Mouse (Mus musculus): ENCODE measurements around the gene Grin1.
A peak's percentile ranks its signal among the peaks of the same experiment; 100 is the strongest.

The Grin1 gene

DNA sequence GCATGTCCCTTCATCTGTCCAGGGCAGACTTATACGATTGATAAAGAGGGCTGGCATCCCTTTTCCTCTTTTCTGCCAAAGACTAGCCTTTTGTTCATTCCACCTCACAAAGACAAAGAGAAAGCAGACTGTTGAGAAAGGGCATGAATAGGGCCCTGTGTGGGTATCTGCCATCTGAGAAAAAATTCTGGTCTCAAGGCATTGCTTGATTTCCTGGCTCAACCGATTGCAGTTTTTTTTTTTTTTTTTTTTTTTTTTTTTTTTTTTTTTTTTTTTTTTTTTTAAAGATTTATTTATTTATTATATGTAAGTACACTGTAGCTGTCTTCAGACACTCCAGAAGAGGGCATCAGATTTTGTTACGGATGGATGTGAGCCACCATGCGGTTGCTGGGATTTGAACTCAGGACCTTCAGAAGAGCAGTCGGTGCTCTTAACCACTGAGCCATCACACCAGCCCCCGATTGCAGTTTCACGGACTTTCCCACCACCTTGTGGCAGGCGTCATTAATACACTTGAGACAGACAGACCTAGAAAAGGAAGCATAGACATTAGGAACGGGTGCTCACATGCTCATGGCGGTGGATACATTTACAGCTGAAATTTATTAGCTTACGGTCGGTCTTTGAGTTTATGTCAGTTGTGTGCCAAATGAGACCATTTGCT, 62.4 kb downstream of the Grin1 start:
- DNase-seq (ENCODE audit: low spot score in 2 of 2) = peak; percentile 68 to 81

DNA sequence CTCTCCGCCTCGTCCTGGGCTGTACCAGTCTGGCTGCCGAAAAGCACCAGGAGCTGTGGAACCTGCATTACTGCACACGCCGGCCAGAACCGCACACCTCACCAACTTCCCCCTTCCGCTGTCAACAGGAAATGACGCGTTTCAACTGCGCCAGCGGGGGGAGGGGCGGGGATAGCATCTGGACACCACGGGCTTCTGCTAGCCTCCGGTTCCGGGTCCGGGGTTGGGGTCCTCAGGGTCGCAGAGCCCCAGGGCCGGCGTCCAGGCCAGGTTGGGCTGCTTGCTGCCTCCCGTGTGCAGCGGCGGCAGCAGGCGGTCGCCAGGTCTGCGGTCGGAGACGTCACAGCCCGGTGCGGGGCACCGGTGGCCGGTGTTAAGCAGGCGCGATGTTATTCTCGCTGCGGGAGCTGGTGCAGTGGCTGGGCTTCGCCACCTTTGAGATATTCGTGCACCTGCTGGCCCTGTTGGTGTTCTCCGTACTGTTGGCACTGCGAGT, 63.7 kb downstream of the Grin1 start, which contains the start of gene Tmem203:
Gene Tmem203 (plus strand): TSS at position 156 of the 496 bp plus-strand sequence.
- DNase-seq (ENCODE audit: low spot score in 2 of 2) = peak; percentile 83 to 92

DNA sequence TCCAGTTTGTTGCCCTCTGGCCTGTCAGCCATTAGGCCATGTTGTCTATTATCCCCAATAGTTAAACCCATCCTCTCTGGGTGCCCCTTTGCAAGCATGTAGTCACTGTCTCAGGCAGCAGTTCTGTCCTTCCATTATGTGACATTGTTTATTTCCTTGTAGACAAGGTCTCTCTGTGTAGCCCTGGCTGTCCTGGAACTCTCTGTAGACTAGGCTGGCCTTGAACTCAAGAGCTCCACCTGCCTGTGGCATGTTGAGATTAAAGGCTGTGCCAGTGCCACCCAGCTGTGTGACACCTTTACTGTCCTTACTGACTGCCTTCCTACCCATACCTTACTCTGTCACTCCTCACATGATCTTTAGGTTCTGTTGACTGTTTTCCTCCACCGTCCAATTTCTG, 66.7 kb downstream of the Grin1 start:
- DNase-seq (ENCODE audit: low spot score in 2 of 2) = no peak

DNA sequence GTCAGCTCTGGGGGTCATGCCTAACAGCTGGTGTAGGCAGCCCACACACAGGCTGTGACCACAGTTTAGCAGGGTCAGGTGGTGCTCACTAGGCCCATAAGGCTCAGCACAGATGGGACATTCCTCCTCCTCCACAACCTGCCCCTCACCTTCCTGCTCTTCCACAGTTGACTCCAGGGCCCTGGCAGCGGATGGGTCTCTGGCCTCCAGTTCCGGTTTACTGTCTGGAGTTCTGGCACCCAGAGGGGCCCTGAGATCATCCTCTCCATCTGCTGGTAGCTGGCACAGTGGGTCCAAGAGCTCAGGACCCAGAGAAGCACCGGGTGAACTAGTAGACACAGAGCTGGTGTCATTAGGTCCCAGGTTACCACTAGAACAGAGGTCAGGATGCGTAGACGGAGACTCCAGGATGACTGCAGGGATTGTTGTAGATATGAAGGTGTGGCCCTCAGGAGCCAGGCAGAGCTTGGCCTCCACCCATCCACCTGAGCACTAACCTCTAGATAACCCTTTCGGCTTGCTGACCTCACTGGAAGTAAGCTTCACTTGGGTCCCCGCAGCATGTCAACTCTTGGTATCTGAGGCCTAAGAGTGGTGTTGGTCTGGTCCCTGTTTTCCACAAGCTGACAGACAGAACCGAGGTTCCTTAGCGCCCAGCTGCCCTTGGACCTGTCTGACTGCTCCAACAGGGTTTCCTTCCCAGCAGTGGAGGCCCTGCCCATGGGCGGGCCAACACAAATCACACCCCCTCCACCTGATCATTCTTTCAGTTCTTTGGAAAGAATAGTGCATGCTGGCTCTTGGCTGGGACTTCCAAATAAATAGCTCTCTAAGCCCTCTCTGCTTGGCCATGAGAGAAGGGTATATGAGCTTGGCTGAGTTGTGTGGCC, 72.6 kb downstream of the Grin1 start, which contains the start of gene AL732309.1:
Gene AL732309.1 (minus strand): TSS at position 681 of the 890 bp plus-strand sequence.
- DNase-seq (ENCODE audit: low spot score in 2 of 2) = no peak

DNA sequence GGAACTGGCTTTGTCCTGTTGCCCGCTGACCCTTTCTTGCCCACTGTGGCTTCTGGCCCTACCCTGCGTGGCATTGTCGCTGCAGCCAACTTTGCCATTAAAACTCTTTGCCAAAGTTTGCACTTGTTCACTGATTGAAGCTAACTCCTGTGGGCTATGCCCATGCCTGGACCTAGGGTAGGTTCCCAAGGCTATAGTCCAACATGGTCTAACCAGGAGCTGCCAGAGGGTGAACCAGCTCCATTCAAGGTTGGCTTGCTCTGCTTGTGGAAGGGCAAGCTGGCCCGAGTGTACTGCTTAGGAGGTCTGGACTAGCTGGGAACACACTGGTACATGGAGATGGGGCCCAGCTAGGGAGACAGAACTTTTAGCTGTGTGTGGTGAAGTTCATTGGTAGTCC, 74.8 kb downstream of the Grin1 start:
- DNase-seq (ENCODE audit: low spot score in 2 of 2) = no peak

DNA sequence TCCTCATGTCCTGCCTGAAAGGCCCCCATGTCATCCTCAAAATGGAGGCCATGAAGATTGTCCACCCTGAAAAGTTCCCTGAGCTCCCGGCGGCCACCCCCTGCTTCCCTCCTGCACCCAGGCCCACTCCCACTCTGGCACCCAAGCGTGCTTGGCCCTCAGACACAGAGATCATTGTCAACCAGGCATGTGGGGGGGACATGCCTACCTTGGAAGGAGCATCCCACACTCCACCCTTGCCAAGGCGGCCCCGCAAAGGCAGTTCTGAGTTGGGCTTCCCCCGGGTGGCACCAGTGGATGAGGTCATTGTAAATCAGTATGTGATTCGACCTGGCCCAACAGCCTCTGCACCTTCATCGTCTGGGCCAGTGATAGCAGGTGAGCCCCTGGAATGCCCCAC, 75.6 kb downstream of the Grin1 start:
- DNase-seq (ENCODE audit: low spot score in 2 of 2) = no peak

DNA sequence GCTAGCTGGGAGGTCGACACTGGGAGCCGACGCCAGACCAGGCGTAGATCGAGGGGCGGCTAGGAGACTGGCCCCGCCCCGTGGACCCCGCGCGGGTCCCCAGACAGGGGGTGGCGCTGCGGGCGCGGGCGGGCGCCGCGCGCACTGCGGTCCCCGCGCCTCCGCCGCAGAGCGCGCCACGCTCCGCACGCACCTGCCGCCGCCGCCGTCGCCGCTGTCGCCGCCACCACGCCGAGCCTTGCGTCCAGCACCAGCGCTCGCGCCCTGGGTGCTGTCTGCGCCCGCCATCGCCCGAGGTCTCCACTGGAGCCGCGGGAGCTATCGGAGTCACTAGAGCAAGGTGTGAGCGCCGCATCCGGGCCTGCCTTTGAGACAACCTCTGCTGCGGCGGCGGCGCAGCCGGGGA, 76.9 kb downstream of the Grin1 start, which contains the start of the genes Rnf208 and Cysrt1:
Gene Rnf208 (plus strand): TSS at position 155 of the 406 bp plus-strand sequence.
Gene Cysrt1 (minus strand): TSS at position 352 of the 406 bp plus-strand sequence.
- no peak for DNase-seq (ENCODE audit: low spot score in 2 of 2)

DNA sequence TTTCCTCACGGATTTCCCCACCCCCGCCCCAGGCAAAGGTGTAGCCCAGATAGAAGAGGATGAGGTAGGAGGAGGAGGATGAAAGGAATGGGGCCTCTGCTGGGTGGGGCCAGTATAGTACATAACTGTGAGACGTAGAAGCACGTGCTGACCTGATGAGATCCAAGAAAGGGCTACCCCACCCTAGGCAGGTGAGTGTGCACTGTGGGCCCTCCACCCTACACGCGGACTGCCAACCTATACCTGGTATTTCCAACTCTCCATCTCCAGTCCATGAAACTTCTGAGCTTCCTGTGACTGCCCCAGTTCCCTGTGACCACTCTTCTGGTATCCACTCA, 77.6 kb downstream of the Grin1 start:
- no peak for DNase-seq (ENCODE audit: low spot score in 2 of 2)
